Mouse (Mus musculus) limb, embryonic 11.5 days (tissue): ENCODE measurements around the gene Gins2. TPM values are rescaled to one million over a fixed set of nuclear protein-coding genes. Genes with fewer than 3 reads are reported as not detected.
A peak's percentile ranks its signal among the peaks of the same experiment; 100 is the strongest.

ENCODE experiments used
- ATAC-seq: fragments of 200-750 bp; cut with Nextera tagmentation; 2 replicates; pipeline ENCODE4 v1.8.0; 2017; ENCODE audit warnings: low read depth; ENCODE audit not compliant: insufficient number of reproducible peaks, low FRiP score, low TSS enrichment
- DNase-seq: peaks from one replicate; pipeline ENCODE4 v3.0.0-alpha.2; 2015; ENCODE audit warnings: low spot score
- H3K27ac ChIP-seq: fragments of 300-500 bp; sonication (generic); replicated peaks from 2 replicates; pipeline ENCODE4 v1.5.1; 2014; ENCODE audit warnings: low read depth, mild to moderate bottlenecking, low read length
- H3K27me3 ChIP-seq: fragments of 300-500 bp; sonication (generic); 2 replicates; pipeline ENCODE4 v1.6.1; 2014; ENCODE audit warnings: mild to moderate bottlenecking, low read length, mixed read lengths; ENCODE audit not compliant: control insufficient read depth, insufficient read depth
- H3K36me3 ChIP-seq: fragments of 300-500 bp; sonication (generic); 2 replicates; pipeline ENCODE4 v1.6.1; 2014; ENCODE audit warnings: mild to moderate bottlenecking, low read length, moderate library complexity, mixed read lengths; ENCODE audit not compliant: control insufficient read depth, insufficient read depth
- H3K4me1 ChIP-seq: fragments of 300-500 bp; sonication (generic); 2 replicates; pipeline ENCODE4 v1.6.1; 2014; ENCODE audit warnings: low read length, mixed read lengths; ENCODE audit not compliant: control insufficient read depth, insufficient read depth
- H3K4me2 ChIP-seq: fragments of 300-500 bp; sonication (generic); 2 replicates; pipeline ENCODE4 v1.6.1; 2014; ENCODE audit warnings: low read depth, mild to moderate bottlenecking, moderate library complexity; ENCODE audit not compliant: severe bottlenecking
- H3K4me3 ChIP-seq: fragments of 300-500 bp; sonication (generic); 2 replicates; pipeline ENCODE4 v1.5.1; 2014; ENCODE audit warnings: low read depth, low read length
- H3K9ac ChIP-seq: fragments of 300-500 bp; sonication (generic); 2 replicates; pipeline ENCODE4 v1.6.1; 2014; ENCODE audit warnings: mild to moderate bottlenecking, low read length
- H3K9me3 ChIP-seq: fragments of 300-500 bp; sonication (generic); 2 replicates; pipeline ENCODE4 v1.6.1; 2016; ENCODE audit warnings: low read length; ENCODE audit not compliant: control insufficient read depth
- WGBS: fragments of 180-500 bp; shearing (Covaris S2); extraction: QIAGEN DNeasy Blood & Tissue Kit; methylation state at CpG from one replicate; pipeline ENCODE4 v1.1.7; 2014; 5-methylcytosine and 5-hydroxymethylcytosine counted together
- polyA plus RNA-seq: library from polyadenylated mRNA; unstranded; fragments of >200 nt; fragmentation: Nextera tagmentation; extraction: Ambion mirVana; gene quantifications from 2 replicates; pipeline ENCODE4 v1.2.1, GENCODE M21; 2014

The Gins2 gene
- polyA plus RNA-seq, 1 experiment from 2014 or later = 132 TPM

DNA sequence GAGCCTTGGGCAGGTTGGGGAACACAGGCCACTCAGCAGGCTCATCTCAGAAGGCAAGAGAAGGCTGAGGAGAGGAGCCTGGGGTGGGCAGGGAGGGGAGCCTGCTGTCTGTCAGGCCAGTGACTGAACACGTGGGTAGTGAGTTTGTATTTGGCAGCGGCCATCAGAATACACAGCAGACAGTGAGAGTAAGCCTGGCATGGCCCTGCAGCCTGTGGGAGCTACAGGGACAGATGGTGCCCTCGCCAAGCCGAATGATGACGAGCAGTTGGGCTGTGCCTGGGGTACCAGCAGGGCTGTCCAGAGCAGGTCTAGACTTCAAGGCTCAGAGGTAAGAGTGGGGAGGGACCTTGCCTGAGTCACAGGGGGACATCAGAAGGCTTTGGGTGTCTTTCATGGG lies 38.2 kb upstream of the Gins2 start:
- Histone ChIP-seq H3K4me1 (no peaks in the 10 kb centered on the region), H3K27ac (no peak overlapping the region), H3K4me3 (no peak overlapping the region), H3K9ac (no peak overlapping the region), H3K27me3 (0 out of 2 replicates have a peak, but pooled peaks cover 2% of the 10 kb centered on the region), H3K4me2 (no peak overlapping the region), H3K9me3 (no peaks in the 10 kb centered on the region), H3K36me3 (no peaks in the 10 kb centered on the region)
- 90% methylated on average over 5 of the region's 5 CpGs for WGBS
- no peak for ATAC-seq
- DNase-seq = no peak

DNA sequence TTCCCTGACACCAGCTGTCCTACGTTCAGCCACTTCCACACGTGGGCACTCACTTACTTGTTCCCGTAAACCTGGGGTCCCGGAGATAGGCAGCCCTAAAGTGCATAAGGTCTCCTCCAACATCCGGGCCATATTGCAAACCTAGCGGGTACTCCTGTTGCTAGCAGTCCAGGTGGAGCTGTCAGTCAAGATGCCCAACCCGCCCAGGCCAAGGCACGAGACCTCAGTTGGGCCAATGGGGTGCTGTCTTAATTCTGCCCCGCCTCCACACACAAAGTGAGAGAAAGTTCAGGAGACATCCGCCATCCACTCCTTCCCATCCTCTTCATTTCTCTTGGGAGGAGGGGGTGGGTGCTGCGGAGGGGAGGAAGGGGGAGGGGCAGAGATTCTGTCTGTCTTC lies 37.4 kb upstream of the Gins2 start:
- WGBS = 62% methylated on average over 11 of the region's 11 CpGs
- H3K4me3 ChIP-seq = no peak overlapping the region
- no peak overlapping the region for H3K27ac ChIP-seq
- 0 out of 2 replicates have a peak, but pooled peaks cover 2% of the 10 kb centered on the region for H3K27me3 ChIP-seq
- ATAC-seq (no peak), DNase-seq (no peak)
- no peak overlapping the region for H3K9ac ChIP-seq
- H3K36me3 ChIP-seq = no peaks in the 10 kb centered on the region
- H3K9me3 ChIP-seq = no peaks in the 10 kb centered on the region
- no peaks in the 10 kb centered on the region for H3K4me1 ChIP-seq
- H3K4me2 ChIP-seq = no peak overlapping the region

DNA sequence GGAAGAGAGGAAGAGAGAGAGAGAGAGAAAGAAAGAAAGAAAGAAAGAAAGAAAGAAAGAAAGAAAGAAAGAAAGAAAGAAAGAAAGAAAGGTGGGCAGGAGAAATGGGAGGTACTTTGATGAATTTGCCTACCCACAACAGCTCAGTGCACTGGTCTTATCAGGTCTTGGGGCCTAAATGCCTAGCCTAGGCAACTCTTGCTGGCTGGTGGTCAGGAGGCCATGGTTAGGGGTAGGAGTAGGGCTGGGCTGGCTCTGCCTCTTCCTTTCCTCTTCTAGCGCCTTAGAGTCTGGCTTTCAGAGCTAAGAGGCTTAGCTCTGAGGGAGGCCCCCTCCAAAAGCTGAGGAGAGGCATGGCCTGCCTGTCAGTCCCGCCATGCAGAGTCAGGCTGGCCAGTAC lies 34.5 kb upstream of the Gins2 start:
- ATAC-seq (no peak), DNase-seq (no peak)
- Histone ChIP-seq H3K4me1 (peaks cover 3% of the 10 kb centered on the region; the same call in 1 of the 2 replicates), H3K9ac (no peak overlapping the region), H3K4me2 (no peak overlapping the region), H3K9me3 (no peaks in the 10 kb centered on the region), H3K4me3 (no peak overlapping the region), H3K27ac (no peak overlapping the region), H3K36me3 (no peaks in the 10 kb centered on the region), H3K27me3 (no peaks in the 10 kb centered on the region)
- WGBS = 48% methylated on average over 2 of the region's 2 CpGs

DNA sequence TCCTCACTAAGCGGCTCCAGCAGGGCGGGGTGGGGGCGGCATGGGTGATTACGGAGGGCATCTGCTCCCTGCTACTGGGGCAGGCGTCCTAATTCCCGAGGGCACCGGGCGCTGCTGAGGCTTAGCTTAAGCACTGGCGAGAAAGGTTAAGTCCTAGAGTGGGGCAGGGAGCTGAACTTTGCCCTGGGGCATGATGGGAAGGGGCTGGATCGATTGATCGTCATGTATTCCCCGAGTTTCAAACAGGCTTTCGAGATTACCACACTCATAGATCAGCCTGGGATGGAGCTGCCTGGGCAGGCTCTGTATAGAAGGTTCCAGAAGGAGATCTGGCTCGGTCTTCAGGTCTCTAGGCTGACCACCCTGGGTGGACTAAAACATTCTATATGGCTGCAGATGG lies 33.1 kb upstream of the Gins2 start:
- no peak for ATAC-seq
- Histone ChIP-seq H3K4me2 (no peak overlapping the region), H3K4me3 (no peak overlapping the region), H3K9me3 (no peaks in the 10 kb centered on the region), H3K36me3 (no peaks in the 10 kb centered on the region), H3K27ac (no peak overlapping the region), H3K4me1 (peaks cover 3% of the 10 kb centered on the region; the same call in 1 of the 2 replicates), H3K9ac (no peak overlapping the region), H3K27me3 (no peaks in the 10 kb centered on the region)
- no peak for DNase-seq
- WGBS = 74% methylated on average over 14 of the region's 14 CpGs

DNA sequence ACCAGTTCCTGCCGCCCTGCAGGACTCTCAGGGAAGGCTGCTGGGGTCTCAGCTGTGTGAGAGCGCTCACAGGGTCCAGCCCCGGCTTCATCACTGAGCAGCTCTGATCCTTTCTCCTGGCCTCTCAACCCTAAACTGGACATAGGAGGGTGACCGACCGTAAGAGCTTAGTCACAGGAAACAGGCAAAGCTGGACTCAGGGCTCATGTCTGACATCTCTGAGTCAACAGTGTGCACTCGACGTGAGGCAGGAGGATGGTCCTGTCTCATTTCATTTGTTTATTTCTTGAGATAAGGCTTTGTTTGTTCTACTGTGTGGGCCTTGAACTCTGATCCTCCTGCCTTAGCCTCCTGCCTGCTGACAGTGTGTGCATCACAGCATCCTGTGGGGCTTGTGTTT lies 31.3 kb upstream of the Gins2 start:
- H3K27me3 ChIP-seq = no peaks in the 10 kb centered on the region
- ATAC-seq = no peak
- no peak overlapping the region for H3K4me3 ChIP-seq
- no peak overlapping the region for H3K4me2 ChIP-seq
- H3K27ac ChIP-seq = 0 out of 2 replicates have a peak overlapping the region, but pooled peaks have one; percentile 30
- H3K9ac ChIP-seq = peak overlapping the region; percentile 17; the same call in 1 of the 2 replicates
- peaks cover 3% of the 10 kb centered on the region; the same call in 1 of the 2 replicates for H3K4me1 ChIP-seq
- no peaks in the 10 kb centered on the region for H3K9me3 ChIP-seq
- no peak for DNase-seq
- WGBS = 49% methylated on average over 7 of the region's 7 CpGs
- no peaks in the 10 kb centered on the region for H3K36me3 ChIP-seq

DNA sequence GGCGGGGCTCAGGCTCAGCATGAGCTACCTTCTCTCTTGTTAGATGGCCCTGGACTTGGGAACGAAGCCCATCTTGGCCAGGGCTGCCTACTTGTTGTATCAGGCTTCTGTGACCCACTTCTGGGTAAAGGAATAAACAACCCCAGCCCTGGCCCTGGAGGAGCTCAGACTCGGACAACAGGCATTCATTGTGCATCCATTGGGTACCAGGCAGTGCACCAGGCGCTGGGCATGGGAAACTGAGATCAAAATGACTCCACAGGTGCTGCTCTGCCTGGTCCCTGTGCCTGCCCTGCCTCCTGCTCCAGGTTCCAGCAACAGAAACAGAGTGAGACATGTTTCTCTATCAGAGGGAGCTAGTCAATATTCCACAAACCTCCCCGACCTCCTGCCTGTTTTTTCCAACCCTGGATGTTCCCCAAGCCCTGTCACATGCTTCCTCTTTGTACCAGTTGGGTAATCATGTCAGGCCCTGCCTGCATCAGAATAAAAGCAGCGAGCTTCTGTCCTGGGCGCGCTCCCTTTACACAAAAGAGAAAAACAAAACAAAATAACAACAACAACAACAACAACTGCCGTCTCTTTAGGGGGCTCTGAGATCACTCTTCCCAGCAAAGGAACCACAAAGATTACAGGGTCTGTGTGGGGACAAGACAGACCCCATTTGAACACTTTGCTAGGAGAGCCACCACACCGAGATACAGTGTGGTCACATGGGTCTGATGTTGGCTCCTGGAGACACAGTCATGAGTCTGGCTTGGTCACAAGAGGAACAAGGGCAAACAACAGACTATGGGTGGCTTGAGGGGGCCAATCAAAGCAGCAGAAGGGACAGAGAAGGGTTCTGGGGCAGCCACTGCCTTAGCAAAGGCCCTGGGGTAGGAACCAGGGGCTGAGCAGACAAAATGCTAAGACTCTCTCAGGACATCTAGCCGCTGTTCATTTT lies 30.4 kb upstream of the Gins2 start:
- Histone ChIP-seq H3K9ac (no peak overlapping the region), H3K4me3 (no peak overlapping the region), H3K36me3 (no peaks in the 10 kb centered on the region), H3K4me1 (peaks cover 3% of the 10 kb centered on the region; the same call in 1 of the 2 replicates), H3K27me3 (no peaks in the 10 kb centered on the region), H3K27ac (no peak overlapping the region), H3K4me2 (no peak overlapping the region), H3K9me3 (no peaks in the 10 kb centered on the region)
- ATAC-seq (no peak), DNase-seq (no peak)
- WGBS = 76% methylated on average over 11 of the region's 11 CpGs

DNA sequence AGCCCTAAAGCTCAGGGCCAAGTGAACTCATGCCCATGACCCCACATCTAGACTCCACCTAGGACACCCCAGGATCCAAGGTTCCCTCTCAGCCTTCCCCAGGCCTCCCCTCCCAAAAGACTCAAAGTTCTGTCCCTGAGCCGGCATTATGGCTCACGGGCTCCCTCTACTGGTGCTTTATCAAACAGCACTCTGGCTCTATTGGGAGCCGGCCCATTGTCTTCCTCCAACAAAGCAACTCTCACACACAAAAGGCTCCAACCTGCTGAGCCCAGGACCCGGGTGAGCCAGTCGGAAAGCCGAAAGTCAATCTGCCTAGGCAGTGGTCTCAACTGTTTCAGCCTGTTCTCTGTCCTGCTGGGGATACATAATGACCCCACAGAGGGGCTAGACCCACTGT lies 29.0 kb upstream of the Gins2 start:
- H3K9ac ChIP-seq = no peak overlapping the region
- WGBS = 2% methylated on average over 6 of the region's 6 CpGs
- no peak for ATAC-seq
- no peaks in the 10 kb centered on the region for H3K36me3 ChIP-seq
- no peak overlapping the region for H3K27ac ChIP-seq
- no peak overlapping the region for H3K4me2 ChIP-seq
- no peak overlapping the region for H3K4me3 ChIP-seq
- no peaks in the 10 kb centered on the region for H3K27me3 ChIP-seq
- peak; percentile 91 for DNase-seq
- peaks cover 3% of the 10 kb centered on the region; the same call in 1 of the 2 replicates for H3K4me1 ChIP-seq
- H3K9me3 ChIP-seq = no peaks in the 10 kb centered on the region

DNA sequence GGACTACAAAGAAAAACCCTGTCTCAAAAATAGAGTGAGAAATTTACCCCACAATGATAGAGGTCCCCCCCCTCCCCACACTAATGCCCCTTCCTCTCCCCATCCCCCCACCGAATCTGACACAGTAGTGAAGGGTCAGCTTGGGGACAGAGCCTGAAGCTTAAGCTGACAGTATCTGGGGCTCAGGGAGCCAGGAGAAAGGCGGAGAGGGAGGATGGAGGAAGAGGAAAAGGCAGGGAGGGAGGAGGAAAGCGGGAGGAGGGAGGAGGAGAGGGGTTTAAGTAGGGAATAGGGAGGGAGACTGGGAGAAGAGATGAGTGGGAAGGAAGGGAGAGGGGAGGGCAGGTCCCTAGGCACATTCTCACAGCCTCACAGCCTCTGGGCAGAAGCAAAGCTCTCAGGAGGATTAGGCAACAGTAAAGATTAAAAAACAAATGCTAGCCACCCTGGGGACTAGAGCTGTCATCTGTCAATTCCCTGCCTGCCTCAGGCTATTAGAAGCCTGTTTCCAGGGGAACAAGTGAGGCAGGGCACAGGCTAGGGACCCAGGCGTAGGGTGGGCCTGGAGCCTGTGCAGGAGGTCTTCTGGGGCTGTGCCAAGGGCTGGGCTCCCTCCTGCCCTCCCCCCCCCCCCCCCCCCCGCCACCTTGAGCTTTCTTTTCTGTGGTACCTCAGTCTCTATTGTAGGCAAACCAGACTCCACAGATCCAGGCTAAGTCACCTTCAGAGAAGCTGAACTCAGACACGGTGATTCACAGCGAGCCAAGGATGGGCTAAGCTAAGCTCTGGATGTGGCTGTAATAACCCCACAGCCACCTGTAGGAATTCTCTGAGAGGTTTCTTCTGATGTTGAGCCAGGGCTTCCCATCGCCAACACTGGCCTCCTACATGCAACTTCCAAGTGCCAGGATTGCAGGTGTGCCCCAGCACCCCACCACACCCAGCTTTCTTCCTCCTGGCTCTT lies 27.8 kb upstream of the Gins2 start:
- DNase-seq (no peak), ATAC-seq (no peak; the same call in 1 of the 2 replicates)
- H3K9me3 ChIP-seq = no peaks in the 10 kb centered on the region
- no peaks in the 10 kb centered on the region for H3K36me3 ChIP-seq
- no peak overlapping the region for H3K4me2 ChIP-seq
- no peaks in the 10 kb centered on the region for H3K27me3 ChIP-seq
- WGBS = 39% methylated on average over 7 of the region's 8 CpGs
- no peak overlapping the region for H3K27ac ChIP-seq
- no peak overlapping the region for H3K9ac ChIP-seq
- no peak overlapping the region for H3K4me3 ChIP-seq
- H3K4me1 ChIP-seq = peaks cover 3% of the 10 kb centered on the region; the same call in 1 of the 2 replicates
